Mouse (Mus musculus) kidney, postnatal 4 days (tissue): ENCODE results near the gene Cfap57.
A peak's percentile ranks its signal among the peaks of the same experiment; 100 is the strongest.

ENCODE experiments used
- DNase-seq, 2 experiments: peaks; one replicate each; pipeline ENCODE4 v3.0.0; 2021; ENCODE audit warnings: mixed read lengths in 2 of 2

Gene Cfap57

DNA sequence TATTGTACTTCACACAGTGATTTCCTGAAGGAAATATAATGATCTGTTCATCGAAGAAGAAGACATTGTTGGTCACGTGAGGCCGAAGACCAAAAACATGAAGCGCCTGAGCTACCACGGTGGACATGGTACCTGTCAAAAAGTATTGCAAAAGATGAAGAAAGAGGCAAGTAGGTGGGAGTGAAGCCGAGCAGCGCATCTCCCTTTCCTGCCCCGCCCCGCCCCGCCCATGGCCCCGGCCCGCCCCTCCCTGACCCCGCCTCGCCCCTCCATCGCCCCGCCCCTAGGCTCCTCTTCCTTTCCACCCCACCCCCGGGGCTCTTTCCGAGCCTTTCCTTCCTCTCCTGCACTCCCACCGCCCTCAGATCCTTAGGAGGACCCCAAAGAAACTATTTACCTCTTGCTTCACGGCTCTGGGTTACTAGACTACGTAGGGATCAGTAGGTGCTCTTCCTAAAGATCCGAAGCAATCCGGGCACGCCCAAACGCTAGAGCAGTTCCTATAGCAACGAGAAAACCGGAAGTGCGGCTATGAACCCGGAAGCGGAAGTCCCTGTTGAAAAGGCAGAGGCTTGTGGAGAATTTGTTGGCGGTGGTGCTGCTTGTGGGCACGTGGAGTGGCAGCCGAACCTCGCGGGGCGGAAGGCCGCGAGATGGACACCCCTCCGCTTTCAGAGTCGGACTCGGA is at the start of gene Cfap57, which contains the start of gene Ebna1bp2:
TSS of gene Cfap57 (minus strand) at position 499 of the 688 bp plus-strand sequence.
TSS of gene Ebna1bp2 (plus strand) at position 521 of the 688 bp plus-strand sequence.
- DNase-seq = peak; percentile 90 to 93

DNA sequence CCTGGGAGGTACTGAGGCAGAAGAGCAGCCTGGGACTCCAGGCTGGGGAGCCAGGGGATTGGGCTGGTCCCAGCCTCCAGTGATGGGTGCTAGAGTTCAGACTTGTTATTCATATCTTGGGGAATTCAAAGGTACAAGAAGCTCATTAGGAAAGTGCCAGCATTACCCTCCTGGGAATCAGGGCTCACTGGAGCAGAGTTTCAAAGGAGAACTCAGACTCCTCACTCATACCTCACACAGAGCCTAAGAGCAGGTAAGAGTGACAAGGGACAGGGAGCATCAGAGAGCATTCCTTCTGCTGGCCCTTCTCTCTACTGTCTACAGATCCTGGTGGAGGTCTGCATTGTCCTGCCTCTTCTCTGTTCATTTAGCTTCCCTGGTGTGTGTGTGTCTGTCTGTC is 38.1 kb upstream of the Cfap57 start, which contains the start of gene Olfr62:
TSS of gene Olfr62 (plus strand) at position 301 of the 400 bp plus-strand sequence.
- no peak for DNase-seq

GRCm38 (mm10) chr4:118645234-118645633 is 24.7 kb upstream of the Cfap57 start:
- DNase-seq = peak; percentile 69 to 70

DNA sequence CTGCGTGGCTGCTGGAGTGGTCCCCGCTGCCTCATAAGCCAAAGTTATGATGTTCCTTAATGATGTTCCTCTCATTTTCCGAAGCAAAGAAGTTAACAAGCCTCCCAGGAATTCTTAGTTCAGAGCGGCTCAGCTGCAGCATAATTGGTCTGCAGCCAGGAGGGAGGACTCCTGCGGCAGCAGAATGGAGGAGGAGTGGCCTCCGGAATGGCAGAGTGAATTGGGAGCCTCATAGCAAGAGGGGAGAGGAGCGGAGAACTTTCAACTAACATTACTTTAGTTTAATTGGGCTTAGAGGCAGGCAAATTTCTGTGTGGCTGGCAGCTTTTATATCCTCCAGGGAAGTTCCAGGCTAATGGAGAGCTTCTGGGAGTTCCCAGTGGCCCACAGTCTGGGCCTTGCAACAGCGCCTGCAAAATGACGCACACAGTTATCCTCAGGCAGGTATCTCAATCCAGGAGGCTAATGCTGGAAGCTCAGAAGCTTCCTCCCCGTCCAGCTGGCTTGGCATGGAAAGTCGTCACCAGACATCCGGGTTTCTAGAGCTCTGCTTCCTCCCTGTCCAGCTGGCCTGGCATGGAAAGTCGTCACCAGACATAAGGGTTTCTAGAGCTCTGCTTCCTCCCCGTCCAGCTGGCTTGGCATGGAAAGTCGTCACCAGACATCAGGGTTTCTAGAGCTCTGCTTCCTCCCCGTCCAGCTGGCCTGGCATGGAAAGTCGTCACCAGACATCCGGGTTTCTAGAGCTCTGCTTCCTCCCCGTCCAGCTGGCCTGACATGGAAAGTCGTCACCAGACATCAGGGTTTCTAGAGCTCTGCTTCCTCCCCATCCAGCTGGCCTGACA is 22.0 kb upstream of the Cfap57 start:
- DNase-seq = peak; percentile 53 to 54

- no peak for DNase-seq
These were observed 9.7 kb upstream of the Cfap57 start for GRCm38 (mm10) chr4:118630261-118630660.

DNA sequence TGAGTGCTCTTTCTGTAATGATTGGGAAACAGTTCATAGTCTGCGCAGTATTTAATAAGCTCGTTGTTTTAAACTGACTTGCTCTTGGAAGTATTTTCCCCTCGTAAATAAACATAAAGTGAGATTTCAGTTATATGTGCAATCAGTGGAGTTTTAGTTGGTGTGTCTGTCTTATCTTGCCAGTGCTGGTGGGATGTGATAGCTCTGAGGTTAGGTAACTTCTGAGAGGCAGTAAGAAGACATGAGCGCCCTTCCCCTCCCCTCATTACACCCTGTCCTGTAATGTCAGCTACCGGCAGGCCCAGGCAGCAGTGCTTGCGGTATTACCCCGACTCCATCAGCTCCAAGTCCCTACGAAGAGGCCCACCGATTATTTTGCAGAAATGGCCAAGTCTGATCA is 1.2 kb upstream of the Cfap57 start:
- no peak for DNase-seq

GRCm38 (mm10) chr4:118620967-118621320 is 367 bp upstream of the Cfap57 start:
- no peak for DNase-seq

- no peak for DNase-seq
These were observed 5.2 kb downstream of the Cfap57 start for GRCm38 (mm10) chr4:118615412-118615811.

- DNase-seq = peak; percentile 75 to 78
These were observed 8.0 kb downstream of the Cfap57 start for GRCm38 (mm10) chr4:118612619-118613018.

DNA sequence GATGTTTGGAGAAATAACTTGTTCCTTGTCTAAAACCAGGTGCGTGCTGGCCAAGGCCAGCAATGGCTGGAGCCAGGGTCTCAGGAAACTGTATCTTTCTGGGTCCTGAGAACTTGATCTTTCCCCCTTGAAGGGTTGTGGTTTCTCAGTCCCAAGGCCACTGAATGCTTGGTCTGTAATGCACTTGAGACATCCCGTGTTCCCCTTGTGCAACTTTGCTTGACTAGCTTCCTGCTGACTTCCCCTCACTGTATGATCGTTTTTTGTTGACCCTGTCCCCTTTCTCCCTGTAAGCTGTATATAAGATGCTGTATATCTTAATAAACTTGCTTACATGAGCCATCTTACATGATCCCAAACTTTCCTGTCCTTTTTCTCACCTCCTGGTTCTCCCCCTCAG is 10.7 kb downstream of the Cfap57 start:
- no peak for DNase-seq

DNA sequence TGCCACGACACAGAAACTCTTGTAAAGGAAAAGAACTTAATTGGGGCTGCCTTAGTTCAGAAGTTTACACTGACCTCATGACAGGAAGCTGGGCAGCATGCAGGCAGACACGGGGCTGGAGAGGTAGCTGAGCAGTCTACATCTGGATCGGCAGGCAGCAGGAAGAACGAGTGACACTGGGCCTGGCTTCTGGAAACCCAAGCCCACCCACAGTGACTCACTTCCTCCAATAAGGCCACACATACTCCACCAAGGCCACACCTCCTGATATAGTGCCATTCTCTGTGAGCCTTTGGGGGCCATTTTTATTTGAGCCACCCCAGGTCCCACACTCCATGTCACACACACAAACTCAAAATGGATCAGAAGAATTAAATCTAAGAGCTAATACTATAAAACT is 16.5 kb downstream of the Cfap57 start:
- DNase-seq = no peak

GRCm38 (mm10) chr4:118589733-118590130 is 30.8 kb downstream of the Cfap57 start:
- no peak for DNase-seq

DNA sequence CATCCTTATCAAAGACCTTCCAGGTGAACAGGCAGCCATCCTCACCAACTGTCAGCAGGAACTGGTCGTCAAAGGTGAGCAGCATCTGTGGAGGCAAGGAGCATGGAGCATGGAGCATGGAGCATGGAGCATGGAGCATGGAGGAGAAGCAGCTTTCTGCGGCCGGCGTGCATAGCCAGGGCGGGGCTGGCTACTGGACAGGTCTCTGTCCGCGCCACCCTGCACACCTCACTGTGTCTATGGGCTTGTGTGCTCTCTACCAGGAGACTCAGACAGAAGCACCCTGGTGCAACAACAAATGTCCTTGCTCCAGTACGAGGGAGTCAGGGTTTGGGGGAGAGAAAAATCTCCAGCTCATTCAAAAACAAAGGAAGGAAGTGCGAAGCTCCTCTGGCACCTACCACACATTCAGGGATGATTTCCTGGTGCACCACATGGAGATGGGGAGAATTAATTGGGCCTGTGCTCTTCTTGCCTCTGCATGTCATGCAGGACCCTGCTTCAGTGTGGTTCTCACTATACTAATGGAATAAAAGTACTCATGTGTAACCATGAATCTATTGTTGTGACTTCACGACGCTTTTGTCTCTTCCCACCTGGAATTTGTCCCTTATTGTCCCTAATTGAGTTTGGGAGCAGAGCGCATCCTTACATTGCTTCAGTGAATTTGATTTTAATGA is 31.4 kb downstream of the Cfap57 start:
- DNase-seq = no peak

DNA sequence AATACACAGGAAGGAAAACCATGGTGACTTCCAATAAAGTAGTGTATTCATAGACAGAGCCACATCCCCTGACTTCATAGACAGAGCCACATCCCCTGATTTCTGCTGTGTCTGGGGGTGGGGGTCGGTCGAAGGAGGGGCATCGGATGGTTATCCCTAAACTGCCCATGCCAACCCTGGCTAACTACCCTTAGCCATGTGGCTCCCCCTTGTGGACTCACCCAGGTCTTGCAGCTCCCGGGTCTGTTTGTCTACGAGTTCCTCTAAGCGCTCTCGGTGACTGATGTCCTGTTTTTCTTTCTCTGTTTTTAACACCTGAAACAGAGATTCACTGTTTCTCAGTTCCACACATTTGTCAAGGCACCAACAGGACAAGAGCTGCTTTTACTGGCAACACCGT is 37.9 kb downstream of the Cfap57 start:
- DNase-seq = no peak

DNA sequence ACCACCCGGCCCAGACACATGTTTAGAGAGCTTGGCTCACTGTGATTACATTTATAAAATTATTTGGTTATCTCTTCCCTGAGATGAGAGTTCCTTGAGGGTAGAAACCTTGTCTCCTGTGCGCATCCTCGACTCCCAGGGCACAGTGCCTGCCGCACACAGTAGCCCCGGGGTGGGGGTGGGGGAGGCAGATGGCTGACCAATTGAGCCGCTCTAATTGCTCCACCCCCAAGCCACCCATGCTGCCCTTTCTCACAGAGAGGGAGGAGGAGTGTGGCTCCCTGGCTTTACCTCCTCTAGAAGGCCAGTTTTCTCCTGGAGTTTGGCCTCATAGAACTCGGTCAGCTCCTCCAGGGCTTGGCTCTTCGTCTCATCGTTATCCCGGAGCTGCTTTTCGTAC is 39.1 kb downstream of the Cfap57 start:
- peak; percentile 14 to 46 for DNase-seq

DNA sequence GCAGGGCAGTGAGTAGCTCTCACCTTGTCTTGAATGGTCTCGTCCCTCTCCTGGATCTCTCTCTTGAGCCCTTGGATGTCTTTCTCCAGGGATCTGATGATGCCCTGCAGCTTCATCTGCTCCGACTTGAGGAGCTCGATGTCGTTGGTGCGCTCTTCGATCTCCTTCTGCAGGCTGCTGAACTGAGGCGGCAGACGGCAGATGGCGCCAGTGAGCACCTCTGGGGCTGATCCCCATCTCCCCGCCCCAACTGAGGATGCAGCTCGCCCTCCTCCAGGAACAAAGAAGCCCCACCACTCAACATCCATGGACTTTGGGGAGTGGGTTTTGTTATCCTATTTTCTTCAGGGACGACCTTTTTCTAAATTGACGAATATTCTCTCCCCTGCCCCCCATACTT is 41.3 kb downstream of the Cfap57 start:
- DNase-seq = peak; percentile 70 to 74

DNA sequence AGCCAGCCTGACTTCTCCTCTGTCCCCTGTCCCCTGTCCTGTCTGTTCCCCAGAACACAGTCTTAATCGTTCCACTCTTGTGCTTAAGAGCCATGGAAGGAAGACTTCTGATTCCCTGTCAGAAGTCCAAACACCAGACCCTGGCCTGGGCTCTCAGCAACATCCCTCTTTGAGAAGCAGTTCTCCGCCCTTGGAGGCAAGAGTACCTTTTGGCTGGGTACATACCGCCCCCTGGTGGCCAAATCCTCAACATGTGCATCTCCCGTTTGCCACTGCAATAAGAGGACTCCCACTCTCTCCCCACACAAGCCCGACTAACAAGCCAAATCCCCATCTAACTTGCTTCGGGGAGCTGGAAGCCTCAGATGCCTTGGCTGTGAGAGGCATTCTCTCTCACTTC is 44.5 kb downstream of the Cfap57 start:
- DNase-seq = peak; percentile 94

- no peak for DNase-seq
These were observed 49.1 kb downstream of the Cfap57 start for GRCm38 (mm10) chr4:118571441-118571840.

GRCm38 (mm10) chr4:118569320-118569719 is 51.3 kb downstream of the Cfap57 start:
- no peak for DNase-seq

GRCm38 (mm10) chr4:118568709-118569108 is 51.9 kb downstream of the Cfap57 start:
- DNase-seq = no peak

DNA sequence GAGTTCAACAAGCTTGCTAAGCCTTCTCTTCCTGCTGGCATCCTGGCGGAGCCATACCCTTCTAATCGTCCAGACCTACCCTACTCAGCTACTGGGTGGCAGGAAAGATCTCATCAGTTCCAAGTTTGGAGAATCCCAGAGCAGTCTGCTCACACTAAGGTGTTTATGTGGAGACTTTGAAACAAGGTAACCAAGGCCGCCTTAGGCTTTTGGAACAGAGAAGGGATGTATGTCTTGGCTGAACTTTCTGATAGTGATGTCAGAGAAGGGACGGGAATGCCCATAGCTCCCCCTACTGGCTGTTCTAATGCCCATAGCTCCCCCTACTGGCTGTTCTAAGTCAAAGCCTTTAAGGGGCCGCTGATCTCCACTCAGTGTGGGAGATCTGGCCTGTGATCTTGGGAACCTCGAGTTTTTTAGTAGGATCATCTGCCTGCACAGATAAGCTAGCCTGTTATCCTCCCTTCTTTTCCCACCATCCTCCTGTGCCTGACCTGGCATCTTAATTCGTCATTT is 54.4 kb downstream of the Cfap57 start:
- DNase-seq = peak; percentile 59 to 71

- no peak for DNase-seq
These were observed 55.7 kb downstream of the Cfap57 start for GRCm38 (mm10) chr4:118564926-118565279.
